Mouse (Mus musculus) inflammation-experienced regulatory T-cells, adult 6 months (primary cell): ENCODE measurements around the gene Ccr1l1. TPM values are rescaled to one million over a fixed set of nuclear protein-coding genes. Genes with fewer than 3 reads are reported as not detected.

Experiments used
- ATAC-seq: one replicate; pipeline ENCODE4 v1.8.0; 2017
- polyA plus RNA-seq, 3 experiments: library from polyadenylated mRNA; unstranded; fragments of 100-300 nt; shearing (Covaris generic); gene quantifications; one replicate each; pipeline ENCODE4 v1.2.1; 2017

The Ccr1l1 gene
- polyA plus RNA-seq, 3 experiments from 2014 or later: not detected

DNA sequence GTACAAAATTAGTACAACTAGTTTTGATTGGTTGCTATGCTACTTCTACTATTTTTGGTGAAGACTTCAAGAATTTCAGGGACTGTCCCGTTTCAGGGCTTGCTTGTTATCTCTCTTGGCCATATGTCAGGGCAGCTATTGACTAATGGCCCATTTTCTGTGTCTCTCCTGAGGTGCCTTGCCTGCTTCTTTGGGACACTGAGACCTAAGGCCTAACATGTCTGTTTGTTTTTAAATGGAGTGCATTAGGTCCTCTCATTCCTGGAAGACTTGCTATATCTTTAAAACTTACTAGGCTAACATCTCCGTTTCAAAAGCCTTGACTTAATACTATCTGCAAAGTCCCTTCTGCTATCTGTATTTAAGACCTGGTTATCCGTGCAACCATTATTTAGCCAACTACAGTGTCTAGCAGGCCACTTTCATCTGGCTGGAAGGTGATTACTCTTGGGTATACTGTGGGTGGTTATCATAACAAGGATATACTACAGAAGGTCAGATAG is 20.2 kb downstream of the Ccr1l1 start:
- no peak for ATAC-seq

- no peak for ATAC-seq
Measured at GRCm38 (mm10) chr9:123956892-123957291, 21.3 kb downstream of the Ccr1l1 start.

- no peak for ATAC-seq
Measured at GRCm38 (mm10) chr9:123953551-123953950, 24.7 kb downstream of the Ccr1l1 start.

GRCm38 (mm10) chr9:123951176-123951575 is 27.0 kb downstream of the Ccr1l1 start:
- ATAC-seq: no peak

DNA sequence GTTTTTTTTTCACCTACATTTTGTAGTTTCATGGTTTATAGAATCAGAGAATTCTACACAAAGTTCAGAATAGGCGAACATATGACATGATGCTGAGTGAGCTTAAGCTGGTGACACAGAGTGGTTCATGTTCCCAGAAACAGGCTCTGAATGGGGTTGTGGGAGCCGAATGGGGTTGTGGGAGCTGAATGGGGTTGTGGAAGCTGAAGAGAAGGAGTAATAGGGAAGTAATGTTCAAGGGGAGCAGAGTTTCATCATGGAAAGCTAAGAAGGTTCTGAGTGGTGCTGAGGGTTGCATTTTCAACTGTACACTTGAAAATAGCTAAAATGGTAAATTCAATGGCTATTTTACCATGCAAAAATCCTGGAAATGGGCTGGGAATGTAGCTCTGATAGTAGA is 28.8 kb downstream of the Ccr1l1 start:
- ATAC-seq: no peak

DNA sequence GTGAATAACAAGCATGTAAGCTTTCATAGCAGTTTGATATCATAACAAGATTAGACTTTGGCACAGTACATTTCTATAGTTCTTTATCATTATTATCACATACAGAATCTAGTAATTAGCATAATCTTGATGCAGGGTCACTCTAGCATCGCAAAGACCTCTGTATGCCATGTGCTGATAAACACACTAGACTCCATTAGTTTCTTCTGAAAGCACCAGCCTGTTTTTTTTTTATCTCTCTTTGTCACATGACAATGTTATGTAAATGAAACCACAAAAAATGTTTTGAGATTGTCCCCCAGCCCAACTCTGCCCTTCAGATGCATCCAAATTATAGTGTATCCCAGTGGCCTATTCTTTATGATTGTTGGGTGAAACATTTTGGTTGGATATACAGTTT is 30.4 kb downstream of the Ccr1l1 start:
- ATAC-seq: peak; percentile 32

DNA sequence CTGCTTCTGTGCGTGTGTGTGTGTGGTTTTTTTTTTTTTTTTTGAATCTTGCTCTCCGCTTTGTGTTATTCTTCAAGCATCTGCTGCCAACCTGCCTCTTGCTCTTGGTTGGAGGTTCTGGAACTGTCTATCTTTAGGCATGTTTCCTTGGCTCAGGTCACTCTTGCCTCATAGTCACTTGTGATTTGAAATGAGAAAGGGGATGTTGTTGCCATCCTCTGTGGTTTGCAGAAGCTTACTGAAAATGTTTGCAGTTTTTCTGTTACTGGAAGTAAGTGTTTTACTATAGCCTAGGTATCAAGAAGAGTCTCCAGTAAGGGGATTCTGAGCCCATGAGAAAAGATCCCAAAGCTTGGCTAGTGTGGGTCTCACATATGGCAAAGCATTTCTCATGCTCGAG is 36.2 kb downstream of the Ccr1l1 start:
- peak; percentile 17 for ATAC-seq

DNA sequence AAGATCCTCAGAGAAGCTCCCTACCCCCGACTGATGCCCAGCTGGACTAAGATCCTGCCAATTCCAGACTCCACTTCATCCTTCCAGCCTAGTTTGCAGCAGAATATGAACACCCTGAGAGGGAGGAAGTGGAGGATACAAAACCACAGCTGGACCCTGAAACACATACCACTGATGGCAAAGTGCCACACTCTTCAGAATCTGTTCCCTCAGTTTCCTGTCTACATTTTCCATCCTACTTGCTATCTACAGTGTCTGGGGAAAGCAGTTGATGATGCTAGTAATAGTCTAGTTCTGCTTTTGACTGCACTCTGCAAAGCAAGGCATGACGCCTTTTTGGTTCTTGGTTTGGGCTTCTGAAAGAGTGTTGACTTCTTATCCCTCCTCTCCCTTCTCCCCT is 36.9 kb downstream of the Ccr1l1 start:
- peak; percentile 46 for ATAC-seq

DNA sequence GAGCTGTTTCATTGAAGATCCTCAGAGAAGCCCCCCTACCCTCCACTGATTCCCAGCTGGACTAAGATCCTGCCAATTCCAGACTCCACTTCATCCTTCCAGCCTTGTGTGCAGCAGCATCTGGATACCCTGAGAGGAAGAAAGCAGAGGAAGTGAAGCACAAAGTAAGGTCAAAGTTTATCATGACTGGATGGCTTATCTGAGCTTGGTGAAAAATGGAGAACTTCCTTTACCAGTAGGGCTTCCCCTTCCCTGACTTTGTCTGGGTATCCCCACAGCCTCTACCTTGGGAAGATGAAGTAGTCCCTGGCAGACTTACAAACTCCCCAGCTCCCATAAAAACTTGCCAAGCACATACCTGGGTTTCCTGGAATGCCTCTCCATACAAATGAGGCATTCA is 37.6 kb downstream of the Ccr1l1 start:
- no peak for ATAC-seq

DNA sequence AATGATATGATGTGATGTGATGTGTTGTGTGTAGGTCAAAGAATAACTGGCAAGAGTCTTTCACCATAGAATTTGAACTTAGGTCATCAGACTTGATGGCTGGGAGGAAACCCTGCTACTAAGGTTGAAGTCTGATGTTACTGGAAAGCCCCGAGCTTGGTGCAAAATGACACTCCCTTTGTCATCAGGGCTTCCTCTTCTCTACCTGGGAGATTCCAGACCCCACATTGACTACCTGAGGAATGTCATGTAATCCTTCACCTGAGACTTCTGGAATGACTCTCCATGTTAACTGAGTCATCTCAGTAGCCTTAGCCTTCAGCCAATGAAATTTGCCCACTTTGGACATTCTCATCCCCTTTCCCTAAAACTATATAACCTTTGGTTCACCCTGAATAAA is 38.0 kb downstream of the Ccr1l1 start:
- peak; percentile 15 for ATAC-seq

DNA sequence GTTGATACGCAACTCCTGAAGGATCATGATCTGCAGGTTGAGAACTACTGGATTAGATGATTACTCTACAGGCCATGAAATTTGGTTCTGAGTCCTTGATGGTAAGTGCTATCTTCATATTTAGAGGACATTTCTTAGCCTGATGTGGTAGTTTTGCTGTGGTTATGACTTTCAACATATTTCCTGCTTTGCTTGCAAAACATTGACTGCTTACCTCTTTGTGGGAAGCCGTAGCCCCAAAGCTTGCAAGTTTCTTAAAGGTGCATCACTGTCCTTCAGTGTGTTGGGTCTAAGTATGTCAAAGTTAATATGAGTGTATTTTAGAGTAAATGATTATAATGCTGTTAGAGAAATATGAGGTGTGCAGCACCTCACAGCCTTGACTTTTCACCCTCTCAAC is 40.2 kb downstream of the Ccr1l1 start:
- peak; percentile 10 for ATAC-seq

DNA sequence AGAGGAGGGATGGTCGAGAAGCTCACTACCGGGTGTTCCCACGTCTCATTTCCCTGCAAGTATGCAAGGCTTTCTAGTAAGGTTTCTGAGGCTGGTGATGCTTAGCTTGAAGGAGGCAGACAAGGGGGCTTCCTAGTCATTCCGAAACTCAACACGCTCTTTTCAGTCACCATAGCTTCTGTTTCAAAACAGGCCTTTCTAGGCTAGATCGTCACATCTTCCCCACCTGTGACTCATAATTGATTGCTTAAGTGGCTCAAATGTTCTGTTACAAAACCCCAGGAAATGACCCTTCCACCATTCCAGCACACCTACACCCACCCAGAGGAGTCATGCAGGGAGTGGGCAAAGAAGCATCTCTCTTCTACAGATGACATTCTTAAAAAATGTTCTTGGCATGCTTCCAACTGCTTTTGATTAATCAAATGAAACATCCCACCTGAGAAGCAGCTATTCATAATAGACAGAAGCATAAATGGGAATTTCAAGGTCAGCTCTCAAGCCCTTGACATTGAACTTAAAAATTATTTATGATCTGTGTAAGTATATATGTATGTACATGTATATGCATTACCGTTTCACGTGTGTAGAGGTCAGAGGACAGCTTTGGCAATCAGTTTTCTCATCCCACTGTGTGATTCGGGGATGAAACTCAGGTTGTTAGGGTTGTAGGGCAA is 41.5 kb downstream of the Ccr1l1 start:
- ATAC-seq: peak; percentile 69

DNA sequence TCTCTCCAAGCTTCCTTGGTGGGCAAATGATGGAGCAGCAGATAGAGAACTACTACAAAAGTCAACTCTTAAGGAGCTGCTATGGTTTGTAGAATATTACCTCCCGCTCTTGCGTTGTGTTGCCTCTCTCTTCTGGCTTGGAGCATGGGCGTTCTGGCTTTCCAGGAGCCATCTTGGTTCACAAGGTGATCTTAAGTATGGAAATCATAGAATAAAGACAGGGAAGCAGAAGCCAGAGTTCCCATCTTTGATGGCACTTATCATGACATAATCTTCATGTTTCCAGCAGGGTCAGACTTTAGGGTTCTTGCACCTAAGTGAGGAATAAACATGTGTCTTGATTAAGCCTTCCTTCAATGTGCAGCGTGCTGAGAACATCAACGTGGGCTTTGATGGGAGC is 42.4 kb downstream of the Ccr1l1 start:
- ATAC-seq: no peak

DNA sequence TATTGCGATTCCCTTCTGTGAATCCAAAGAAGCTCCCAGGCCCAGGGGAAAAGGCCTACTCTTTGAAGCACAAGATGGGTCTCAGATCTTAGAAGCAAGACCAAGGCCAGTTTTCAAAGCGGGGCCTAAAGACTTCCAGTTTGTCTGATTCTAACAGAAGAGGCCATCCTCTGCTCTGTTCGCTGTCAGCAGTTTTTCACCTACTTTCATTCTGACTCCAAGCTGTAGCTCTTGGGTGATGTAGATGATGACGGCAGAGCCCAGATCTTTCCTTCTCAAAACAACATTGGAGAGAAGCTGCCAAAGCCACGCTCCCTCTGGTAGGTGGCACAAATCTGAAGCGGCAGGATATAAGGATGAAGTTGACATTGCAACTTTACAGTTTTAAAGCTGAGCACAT is 42.9 kb downstream of the Ccr1l1 start:
- peak; percentile 44 for ATAC-seq

- no peak for ATAC-seq
Measured at GRCm38 (mm10) chr9:123933716-123934445, 44.3 kb downstream of the Ccr1l1 start.

- no peak for ATAC-seq
Measured at GRCm38 (mm10) chr9:123932911-123933675, 45.1 kb downstream of the Ccr1l1 start.

DNA sequence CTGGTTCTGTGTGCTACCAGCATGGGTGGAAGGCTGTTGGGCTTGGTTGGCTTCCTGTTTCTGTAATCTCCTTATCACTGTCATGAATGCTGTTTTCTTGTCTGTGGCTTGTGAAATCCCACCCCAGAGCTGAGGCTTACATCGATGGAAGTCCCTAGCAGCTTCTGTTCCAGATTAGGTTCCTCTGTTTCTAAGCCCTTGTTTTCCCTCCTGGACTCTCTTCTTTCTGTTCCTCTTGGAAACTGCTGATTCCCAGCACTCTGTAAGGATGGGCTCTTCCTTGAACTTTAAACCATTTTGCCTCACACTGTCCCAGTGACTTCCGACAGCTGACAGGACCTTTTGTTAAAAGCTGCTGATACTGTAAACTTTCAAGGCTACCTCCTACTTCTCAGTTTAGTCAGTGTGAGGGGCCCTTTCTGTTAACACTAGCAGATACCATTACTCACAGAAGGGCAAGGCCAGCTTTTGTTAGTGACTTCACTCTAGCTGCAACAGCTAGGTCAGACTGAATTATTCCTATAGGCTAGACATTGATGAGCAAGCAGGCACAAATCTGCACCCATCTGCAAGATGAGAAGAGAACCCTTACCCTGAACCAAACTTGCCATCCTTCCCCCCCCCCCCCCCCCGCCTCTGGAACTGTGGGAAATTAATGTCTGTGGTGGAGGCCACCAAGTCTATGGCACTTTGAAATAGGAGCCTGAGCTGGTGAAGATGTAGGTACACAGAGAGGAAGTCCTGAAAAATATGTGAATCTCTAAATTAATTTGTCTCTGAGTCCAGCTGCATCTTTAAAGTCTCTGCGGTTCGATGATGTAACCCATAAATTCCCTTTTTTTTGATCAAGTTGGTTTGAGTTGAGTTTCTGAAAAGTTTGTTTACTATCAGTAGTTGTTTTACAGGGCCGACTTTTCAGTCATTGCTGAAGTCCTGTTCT is 46.2 kb downstream of the Ccr1l1 start:
- ATAC-seq: peak; percentile 18

DNA sequence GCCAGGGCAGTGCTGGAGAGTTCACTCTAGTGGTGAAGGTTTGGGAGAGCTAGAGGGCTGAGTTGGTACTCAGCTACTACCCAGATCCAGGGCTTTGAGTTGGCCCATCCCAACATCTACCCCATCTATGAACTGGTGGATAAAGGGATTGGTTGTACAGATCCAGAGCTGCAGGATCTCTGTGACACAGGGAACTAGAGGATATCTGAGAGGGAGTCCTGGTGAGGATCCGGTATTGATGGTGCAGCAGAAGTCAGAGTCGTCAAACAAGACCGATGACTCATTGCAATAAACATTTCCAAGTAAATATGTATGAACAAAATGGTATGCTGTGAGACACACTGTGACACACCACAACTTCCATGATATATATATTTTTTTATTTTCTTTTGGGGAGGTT is 47.3 kb downstream of the Ccr1l1 start:
- no peak for ATAC-seq

- ATAC-seq: no peak
Measured at GRCm38 (mm10) chr9:123930476-123930875, 47.7 kb downstream of the Ccr1l1 start.

DNA sequence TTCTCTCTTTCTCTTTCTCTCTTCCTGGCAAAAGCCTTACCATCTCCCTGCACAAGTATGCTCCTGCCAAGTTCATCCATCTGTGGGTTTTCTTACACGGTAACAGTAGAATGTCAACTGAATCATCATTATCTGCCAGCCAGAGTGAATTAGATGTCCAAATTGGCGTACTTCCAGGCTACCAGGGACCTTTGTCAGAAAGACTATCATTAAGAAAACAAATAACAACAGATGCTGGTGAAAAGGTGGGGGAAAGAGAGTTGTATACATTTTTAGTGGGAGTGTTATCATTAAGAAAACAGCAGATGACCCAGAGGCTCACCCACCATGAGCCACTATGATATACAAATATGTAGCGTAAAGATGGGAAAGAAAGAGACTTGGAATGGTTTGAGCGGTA is 48.3 kb downstream of the Ccr1l1 start:
- no peak for ATAC-seq

DNA sequence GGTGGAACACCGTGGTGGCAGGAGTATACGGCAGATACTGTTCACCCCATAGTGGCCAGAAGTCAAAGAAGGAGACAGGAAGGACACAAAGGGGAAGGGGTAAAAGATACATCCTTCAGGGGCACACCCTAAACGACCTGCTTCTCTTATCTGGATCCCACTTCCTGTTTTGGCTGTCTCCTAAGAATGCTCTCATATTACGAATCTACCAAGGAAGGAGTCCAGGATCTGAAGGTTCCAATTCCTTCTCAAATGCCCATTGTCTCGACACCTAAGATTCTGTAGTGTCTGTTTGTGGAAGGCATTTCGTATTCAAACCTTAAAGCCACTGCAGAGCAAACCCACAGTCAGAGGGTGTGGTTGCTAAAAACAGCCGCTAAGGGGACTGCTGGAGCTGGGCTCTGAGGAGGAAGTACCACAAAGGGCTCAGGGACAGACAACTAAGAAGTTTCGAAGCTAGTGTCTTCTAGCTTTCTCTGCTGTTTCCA is 49.4 kb downstream of the Ccr1l1 start:
- ATAC-seq: peak; percentile 42

DNA sequence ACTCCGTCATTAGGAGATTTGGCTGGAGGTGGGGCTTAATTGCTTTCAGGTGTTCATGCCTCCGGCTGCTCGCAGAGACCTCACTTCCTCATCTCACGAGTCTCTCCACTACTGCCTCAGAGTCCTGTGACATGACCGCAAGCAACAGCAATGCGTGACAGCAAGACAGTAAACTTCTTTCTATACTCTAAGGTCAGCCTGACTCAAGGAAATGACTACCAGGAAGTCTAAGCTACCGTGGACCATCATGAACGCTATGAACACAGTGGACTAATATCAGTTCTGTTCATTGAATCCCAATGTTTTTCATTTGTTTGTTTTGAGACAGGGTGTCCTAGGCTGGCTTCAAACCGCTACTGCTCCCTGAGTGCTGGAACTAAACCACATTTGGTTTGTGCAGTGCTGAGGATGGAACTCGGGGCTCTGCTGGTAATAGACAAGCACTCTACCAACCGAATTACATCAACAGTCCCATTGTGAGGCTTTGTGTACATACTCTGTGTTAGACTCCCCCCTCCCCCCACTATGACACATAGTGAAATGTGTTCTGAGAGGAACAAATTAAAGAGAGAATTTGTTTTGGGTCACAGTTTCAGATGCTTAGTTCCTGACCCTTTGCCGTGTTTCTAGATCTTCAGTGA is 50.0 kb downstream of the Ccr1l1 start:
- ATAC-seq: peak; percentile 26
